Mouse (Mus musculus): ENCODE data around the gene Gm20906.
"Not testable (repeated sequence)": the region's sequence is repeated elsewhere in the genome, so short reads cannot be mapped to it uniquely, and the experiment has no call there.

Gene Gm20906

DNA sequence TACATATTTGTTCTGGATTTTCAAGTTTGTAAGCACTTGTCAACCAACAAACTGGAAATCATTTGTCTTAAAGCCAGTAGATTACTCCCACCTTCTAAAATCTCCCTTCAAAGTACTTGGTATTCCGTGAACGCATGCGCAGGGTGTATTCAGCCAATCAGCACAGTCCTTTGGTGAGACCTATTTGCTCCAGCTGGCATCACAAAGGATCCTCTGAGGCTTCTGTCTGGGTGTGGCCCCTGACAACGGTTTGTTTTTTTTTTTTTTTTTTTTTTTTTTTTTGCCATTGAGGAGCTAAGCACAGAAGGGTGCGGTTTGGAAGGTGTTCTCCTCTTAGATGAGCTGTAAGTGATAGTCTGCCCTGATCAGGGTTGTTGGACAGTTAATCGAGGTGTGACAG lies at the start of gene Gm20906:
Gm20906 (plus strand) TSS at position 301 of the 400 bp plus-strand sequence.
- not testable (repeated sequence) for DNase-seq (ENCODE audit: low read depth)

Data from NIH3T3 (cell line).